Mouse (Mus musculus) embryo, embryonic 10 days (tissue): ENCODE results near the gene Olfr77.

ENCODE experiments used
- DNase-seq: peaks from one replicate; pipeline ENCODE4 v3.0.0-alpha.2; 2015; ENCODE audit warnings: low spot score

The Olfr77 gene

DNA sequence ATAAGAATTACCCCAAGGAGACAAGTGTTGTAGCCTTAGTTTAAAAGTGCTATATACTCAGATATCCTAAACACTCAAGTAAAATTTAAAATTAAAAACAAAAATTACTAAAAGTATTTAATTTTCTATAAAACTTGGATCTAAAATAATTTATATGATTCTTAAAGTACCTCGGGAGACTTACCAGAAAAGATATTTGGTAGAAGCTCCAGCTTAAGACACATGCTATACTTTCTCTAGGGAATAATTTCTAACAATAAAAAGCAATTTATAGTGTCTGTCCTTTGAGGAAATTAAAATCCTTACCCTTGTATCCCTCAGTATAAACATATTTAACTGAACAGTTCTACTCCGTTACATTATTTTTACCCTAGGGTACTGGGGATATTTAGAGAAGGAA lies at the start of gene Olfr77:
Gene Olfr77, plus strand, starts transcription at position 301 of the 400 bp plus-strand sequence.
- DNase-seq = no peak

DNA sequence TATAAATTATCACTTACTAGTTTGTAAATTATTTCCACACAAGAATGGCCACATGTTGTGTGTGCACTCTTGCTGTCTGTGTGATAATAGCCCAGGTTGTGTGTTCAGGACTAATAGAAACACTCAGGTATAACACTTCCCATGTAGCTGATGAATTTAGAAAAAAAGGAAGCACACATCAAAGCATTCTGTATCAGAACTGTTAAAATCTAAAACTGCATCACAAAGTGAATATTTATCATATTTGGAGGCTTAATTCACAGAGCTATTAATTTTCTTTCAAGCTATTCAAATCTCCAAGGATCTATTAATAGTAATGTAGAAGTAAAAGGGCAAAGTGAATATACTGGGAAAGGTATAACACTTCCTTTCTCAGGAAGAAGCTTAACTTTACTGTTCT lies 28.8 kb upstream of the Olfr77 start, which contains the start of gene Olfr862:
Gene Olfr862, minus strand, starts transcription at position 101 of the 400 bp plus-strand sequence.
- no peak for DNase-seq

- no peak for DNase-seq
Observed at GRCm38 (mm10) chr9:19911170-19911569, 5.5 kb upstream of the Olfr77 start.
